Mouse (Mus musculus) ES-E14 (cell line): Measurements from ENCODE around the gene C1rl.

Experiments used
- CHD2 ChIP-seq: IDR thresholded peaks from 2 replicates; pipeline ENCODE4 v1.6.1; 2014; ENCODE audit warnings: mild to moderate bottlenecking, low read depth, low read length, inconsistent platforms
- ZC3H11A ChIP-seq: IDR thresholded peaks from 2 replicates; pipeline ENCODE4 v1.6.1; 2012; ENCODE audit warnings: low read depth, mild to moderate bottlenecking, inconsistent platforms, low read length, borderline replicate concordance
- ZNF384 ChIP-seq: IDR thresholded peaks from 2 replicates; pipeline ENCODE4 v1.6.1; 2012; ENCODE audit warnings: low read depth, low read length, inconsistent platforms

DNA sequence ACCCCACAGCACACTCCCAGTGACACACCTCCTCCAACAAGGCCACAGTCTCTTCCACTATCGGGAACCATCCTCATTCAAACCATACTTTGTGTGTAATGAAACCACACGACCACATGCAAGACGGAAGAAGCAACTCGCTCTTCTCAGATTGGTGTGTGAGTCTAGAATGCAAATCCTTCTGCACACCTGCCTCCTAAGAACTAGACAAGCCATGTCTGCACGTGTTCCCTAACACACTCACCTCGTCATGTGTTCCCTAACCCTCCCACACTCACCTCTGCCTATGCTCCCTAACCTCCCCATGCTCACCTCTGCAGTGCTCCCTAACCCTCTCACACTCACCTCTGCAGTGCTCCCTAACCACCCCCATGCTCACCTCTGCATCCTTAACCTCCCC is 1.5 kb upstream of the C1rl start:
- no peak for TF ChIP-seq ZC3H11A
- no peak for TF ChIP-seq ZNF384
- TF ChIP-seq CHD2 = no peak
